Mouse (Mus musculus): ENCODE measurements around the gene Senp6. TPM values are rescaled to one million over a fixed set of nuclear protein-coding genes. Genes with fewer than 3 reads are reported as not detected.
A peak's percentile ranks its signal among the peaks of the same experiment; 100 is the strongest.

The Senp6 gene
- total and polyA plus RNA-seq, 2 experiments from 2014 or later = 28.9 to 54.1 TPM

GRCm38 (mm10) chr9:80172396-80173222 lies 105.9 kb downstream of the Senp6 start:
- ATAC-seq (ENCODE audit: insufficient read depth, low read depth) (no peak), DNase-seq (ENCODE audit: low spot score) (no peak)
- Histone ChIP-seq H3K36me3 (replicated peaks; ENCODE audit: control insufficient read depth, insufficient read depth, low read length) (no peaks in the 10 kb centered on the region), H3K4me1 (ENCODE audit: control insufficient read depth, insufficient read depth) (peaks cover 16% of the 10 kb centered on the region), H3K4me2 (ENCODE audit: low read depth, low read length) (no peak overlapping the region), H3K9me3 (replicated peaks; ENCODE audit: control insufficient read depth, low read length) (no peaks in the 10 kb centered on the region), H3K27me3 (ENCODE audit: control insufficient read depth, insufficient read depth, low read length) (no peaks in the 10 kb centered on the region), H3K27ac (ENCODE audit: low read depth) (no peak overlapping the region), H3K9ac (replicated peaks; ENCODE audit: low read depth, low read length) (no peak overlapping the region), H3K4me3 (ENCODE audit: low read depth, low read length) (no peak overlapping the region)
- 85% methylated on average over 8 of the region's 8 CpGs for WGBS
- no peak for TF ChIP-seq CTCF (IDR thresholded peaks at IDR 0.05; ENCODE audit: low read depth)
- no peak for TF ChIP-seq EP300 (IDR thresholded peaks at IDR 0.05; ENCODE audit: low read depth)

GRCm38 (mm10) chr9:80173629-80174028 lies 106.9 kb downstream of the Senp6 start:
- TF ChIP-seq EP300 (IDR thresholded peaks at IDR 0.05; ENCODE audit: low read depth) (no peak), CTCF (IDR thresholded peaks at IDR 0.05; ENCODE audit: low read depth) (no peak)
- no peak overlapping the region for H3K4me3 ChIP-seq (ENCODE audit: low read depth, low read length)
- no peaks in the 10 kb centered on the region for H3K27me3 ChIP-seq (ENCODE audit: control insufficient read depth, insufficient read depth, low read length)
- no peak overlapping the region for H3K9ac ChIP-seq (replicated peaks; ENCODE audit: low read depth, low read length)
- no peak for ATAC-seq (ENCODE audit: insufficient read depth, low read depth)
- no peaks in the 10 kb centered on the region for H3K9me3 ChIP-seq (replicated peaks; ENCODE audit: control insufficient read depth, low read length)
- no peak overlapping the region for H3K4me2 ChIP-seq (ENCODE audit: low read depth, low read length)
- no peaks in the 10 kb centered on the region for H3K36me3 ChIP-seq (replicated peaks; ENCODE audit: control insufficient read depth, insufficient read depth, low read length)
- H3K27ac ChIP-seq (ENCODE audit: low read depth) = no peak overlapping the region
- peaks cover 16% of the 10 kb centered on the region for H3K4me1 ChIP-seq (ENCODE audit: control insufficient read depth, insufficient read depth)
- no peak for DNase-seq (ENCODE audit: low spot score)
- WGBS = 53% methylated on average over 9 of the region's 9 CpGs

DNA sequence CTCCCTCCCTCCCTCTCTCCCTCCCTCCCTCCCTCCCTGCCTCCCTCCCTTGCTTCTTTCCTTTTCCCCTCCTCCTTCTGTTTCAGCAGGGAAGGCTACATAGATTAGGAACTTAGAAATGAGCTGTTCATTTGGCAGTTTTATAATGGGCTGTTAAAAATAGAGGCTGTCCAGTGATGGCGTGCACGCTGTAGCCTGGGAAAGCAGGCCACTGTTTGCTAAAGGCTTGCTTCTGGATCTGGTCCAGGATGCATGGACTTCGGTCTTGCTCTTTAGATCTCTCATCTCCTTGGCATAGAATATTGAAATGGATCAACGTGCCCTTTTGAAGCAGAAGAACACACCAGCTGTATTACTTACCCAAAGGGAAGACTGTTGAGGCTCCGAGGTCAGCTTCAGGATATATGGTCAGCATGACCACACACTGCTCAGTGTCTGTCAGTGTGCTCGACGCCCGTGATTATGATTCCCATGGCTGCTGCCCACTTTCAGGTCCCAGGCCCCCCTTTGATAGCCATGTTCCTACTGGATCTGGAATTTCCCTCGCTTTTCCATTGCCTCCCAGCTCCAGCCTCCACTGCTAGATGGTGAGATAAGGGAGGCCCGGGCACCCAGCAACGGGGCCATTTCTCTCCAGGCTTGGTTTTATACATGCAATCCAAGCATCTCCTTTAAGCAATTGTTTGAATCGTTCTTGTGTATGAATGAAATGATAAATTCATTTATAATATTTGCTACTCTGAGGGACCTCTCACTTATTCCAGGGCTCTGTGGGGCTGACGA lies 110.2 kb downstream of the Senp6 start:
- Histone ChIP-seq H3K4me3 (ENCODE audit: low read depth, low read length) (no peak overlapping the region), H3K9me3 (replicated peaks; ENCODE audit: control insufficient read depth, low read length) (no peaks in the 10 kb centered on the region), H3K4me2 (ENCODE audit: low read depth, low read length) (peak overlapping the region; percentile 9; the same call in 1 of the 2 replicates), H3K27ac (ENCODE audit: low read depth) (peak overlapping the region; percentile 71), H3K4me1 (ENCODE audit: control insufficient read depth, insufficient read depth) (peaks cover 23% of the 10 kb centered on the region), H3K36me3 (replicated peaks; ENCODE audit: control insufficient read depth, insufficient read depth, low read length) (no peaks in the 10 kb centered on the region), H3K9ac (replicated peaks; ENCODE audit: low read depth, low read length) (no peak overlapping the region), H3K27me3 (ENCODE audit: control insufficient read depth, insufficient read depth, low read length) (no peaks in the 10 kb centered on the region)
- DNase-seq (ENCODE audit: low spot score) (peak; percentile 67), ATAC-seq (ENCODE audit: insufficient read depth, low read depth) (peak; percentile 83)
- TF ChIP-seq CTCF (IDR thresholded peaks at IDR 0.05; ENCODE audit: low read depth) (no peak), EP300 (IDR thresholded peaks at IDR 0.05; ENCODE audit: low read depth) (no peak)
- whole genome bisulfite sequencing = 30% methylated on average over 13 of the region's 13 CpGs

GRCm38 (mm10) chr9:80178670-80179069 lies 112.0 kb downstream of the Senp6 start:
- no peaks in the 10 kb centered on the region for H3K27me3 ChIP-seq (ENCODE audit: control insufficient read depth, insufficient read depth, low read length)
- WGBS = 95% methylated on average over 2 of the region's 2 CpGs
- H3K4me2 ChIP-seq (ENCODE audit: low read depth, low read length) = no peak overlapping the region
- no peak for ATAC-seq (ENCODE audit: insufficient read depth, low read depth)
- DNase-seq (ENCODE audit: low spot score) = no peak
- H3K9me3 ChIP-seq (replicated peaks; ENCODE audit: control insufficient read depth, low read length) = no peaks in the 10 kb centered on the region
- TF ChIP-seq CTCF (IDR thresholded peaks at IDR 0.05; ENCODE audit: low read depth) (no peak), EP300 (IDR thresholded peaks at IDR 0.05; ENCODE audit: low read depth) (no peak)
- H3K36me3 ChIP-seq (replicated peaks; ENCODE audit: control insufficient read depth, insufficient read depth, low read length) = no peaks in the 10 kb centered on the region
- H3K27ac ChIP-seq (ENCODE audit: low read depth) = no peak overlapping the region
- no peak overlapping the region for H3K9ac ChIP-seq (replicated peaks; ENCODE audit: low read depth, low read length)
- no peak overlapping the region for H3K4me3 ChIP-seq (ENCODE audit: low read depth, low read length)
- H3K4me1 ChIP-seq (ENCODE audit: control insufficient read depth, insufficient read depth) = peaks cover 21% of the 10 kb centered on the region

DNA sequence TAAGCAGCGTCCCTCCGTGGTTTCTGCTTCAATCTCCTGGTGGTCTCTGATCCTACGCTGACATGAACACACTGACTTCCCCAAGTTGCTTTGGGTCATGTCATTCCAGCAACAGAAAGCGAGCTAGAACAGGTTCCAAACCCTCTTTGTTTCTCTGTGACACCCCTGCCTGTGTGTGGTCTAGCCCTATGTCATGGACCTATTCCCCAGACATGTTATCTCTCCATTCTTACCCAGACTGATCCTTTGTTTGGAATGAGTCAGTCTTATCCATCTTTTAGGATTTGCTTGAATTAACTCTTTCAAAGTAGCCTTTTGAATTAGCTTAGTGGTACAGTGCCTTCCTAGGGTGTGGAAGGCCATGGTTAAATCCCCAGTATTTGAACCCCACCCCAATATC lies 113.0 kb downstream of the Senp6 start:
- WGBS = 82% methylated on average over 4 of the region's 4 CpGs
- ATAC-seq (ENCODE audit: insufficient read depth, low read depth) = no peak
- no peaks in the 10 kb centered on the region for H3K36me3 ChIP-seq (replicated peaks; ENCODE audit: control insufficient read depth, insufficient read depth, low read length)
- peaks cover 20% of the 10 kb centered on the region for H3K4me1 ChIP-seq (ENCODE audit: control insufficient read depth, insufficient read depth)
- H3K9ac ChIP-seq (replicated peaks; ENCODE audit: low read depth, low read length) = no peak overlapping the region
- no peaks in the 10 kb centered on the region for H3K27me3 ChIP-seq (ENCODE audit: control insufficient read depth, insufficient read depth, low read length)
- no peak for DNase-seq (ENCODE audit: low spot score)
- no peak overlapping the region for H3K4me2 ChIP-seq (ENCODE audit: low read depth, low read length)
- TF ChIP-seq EP300 (IDR thresholded peaks at IDR 0.05; ENCODE audit: low read depth) (no peak), CTCF (IDR thresholded peaks at IDR 0.05; ENCODE audit: low read depth) (no peak)
- no peaks in the 10 kb centered on the region for H3K9me3 ChIP-seq (replicated peaks; ENCODE audit: control insufficient read depth, low read length)
- no peak overlapping the region for H3K4me3 ChIP-seq (ENCODE audit: low read depth, low read length)
- H3K27ac ChIP-seq (ENCODE audit: low read depth) = no peak overlapping the region
